Mouse (Mus musculus): Measurements from ENCODE around the gene A3galt2.

DNA sequence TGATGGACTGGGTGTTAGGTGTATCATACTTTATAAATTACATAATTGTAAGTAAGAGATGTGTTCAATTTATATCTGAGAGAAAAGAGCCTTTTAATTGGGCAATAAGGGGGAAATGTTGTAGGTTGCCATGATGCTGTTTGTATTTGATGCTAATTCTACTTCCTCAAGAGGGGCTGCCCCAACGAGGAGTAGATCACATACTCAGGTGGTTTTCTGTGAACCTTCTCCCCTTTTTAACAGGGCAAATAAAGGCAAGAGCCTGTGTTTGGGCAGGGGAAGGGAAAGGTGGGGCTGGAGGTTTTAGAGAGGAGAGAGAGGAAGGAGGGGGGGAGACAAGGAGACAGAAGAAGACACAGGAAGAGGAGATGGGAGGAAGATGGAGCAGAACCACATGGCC is 14.3 kb upstream of the A3galt2 start:
- TF ChIP-seq CTCF (IDR thresholded peaks at IDR 0.05; ENCODE audit: low read depth) = no peak
- TF ChIP-seq EP300 (IDR thresholded peaks at IDR 0.05; ENCODE audit: low read depth) = no peak
